Mouse (Mus musculus) limb, embryonic 12.5 days (tissue): ENCODE measurements around the gene Cdh4. TPM values are rescaled to one million over a fixed set of nuclear protein-coding genes. Genes with fewer than 3 reads are reported as not detected.

Experiments
- ATAC-seq: fragments of 200-750 bp; cut with Nextera tagmentation; 2 replicates; pipeline ENCODE4 v1.8.0; 2017; ENCODE audit warnings: low read depth, moderate TSS enrichment; ENCODE audit not compliant: insufficient number of reproducible peaks, insufficient read depth, low FRiP score, low TSS enrichment
- H3K27ac ChIP-seq: fragments of 300-500 bp; sonication (generic); 2 replicates; pipeline ENCODE4 v1.5.1; 2016; ENCODE audit warnings: mild to moderate bottlenecking, moderate library complexity
- H3K27me3 ChIP-seq: fragments of 300-500 bp; sonication (generic); 2 replicates; pipeline ENCODE4 v1.6.1; 2016; ENCODE audit warnings: mild to moderate bottlenecking, moderate library complexity
- H3K36me3 ChIP-seq: fragments of 300-500 bp; sonication (generic); 2 replicates; pipeline ENCODE4 v1.6.1; 2016; ENCODE audit warnings: mild to moderate bottlenecking, moderate library complexity
- H3K4me1 ChIP-seq: fragments of 300-500 bp; sonication (generic); replicated peaks from 2 replicates; pipeline ENCODE4 v1.6.1; 2016
- H3K4me2 ChIP-seq: fragments of 300-500 bp; sonication (generic); 2 replicates; pipeline ENCODE4 v1.6.1; 2016; ENCODE audit warnings: mild to moderate bottlenecking, moderate library complexity
- H3K4me3 ChIP-seq: fragments of 300-500 bp; sonication (generic); replicated peaks from 2 replicates; pipeline ENCODE4 v1.5.1; 2016; ENCODE audit warnings: mild to moderate bottlenecking
- H3K9ac ChIP-seq: fragments of 300-500 bp; sonication (generic); replicated peaks from 2 replicates; pipeline ENCODE4 v1.6.1; 2016; ENCODE audit warnings: mild to moderate bottlenecking, moderate library complexity
- H3K9me3 ChIP-seq: fragments of 300-500 bp; sonication (generic); 2 replicates; pipeline ENCODE4 v1.6.1; 2016; ENCODE audit warnings: mild to moderate bottlenecking, moderate library complexity
- WGBS: fragments of 180-500 bp; shearing (Covaris S2); methylation state at CpG from one replicate; pipeline ENCODE4 v1.1.7; 2016; 5-methylcytosine and 5-hydroxymethylcytosine counted together
- polyA plus RNA-seq: library from polyadenylated mRNA; unstranded; fragments of >200 nt; fragmentation: Nextera tagmentation; extraction: Ambion mirVana; gene quantifications from 2 replicates; pipeline ENCODE4 v1.2.1, GENCODE M21; 2016

Gene Cdh4
- polyA plus RNA-seq, 1 experiment from 2014 or later, result 9.3 TPM

DNA sequence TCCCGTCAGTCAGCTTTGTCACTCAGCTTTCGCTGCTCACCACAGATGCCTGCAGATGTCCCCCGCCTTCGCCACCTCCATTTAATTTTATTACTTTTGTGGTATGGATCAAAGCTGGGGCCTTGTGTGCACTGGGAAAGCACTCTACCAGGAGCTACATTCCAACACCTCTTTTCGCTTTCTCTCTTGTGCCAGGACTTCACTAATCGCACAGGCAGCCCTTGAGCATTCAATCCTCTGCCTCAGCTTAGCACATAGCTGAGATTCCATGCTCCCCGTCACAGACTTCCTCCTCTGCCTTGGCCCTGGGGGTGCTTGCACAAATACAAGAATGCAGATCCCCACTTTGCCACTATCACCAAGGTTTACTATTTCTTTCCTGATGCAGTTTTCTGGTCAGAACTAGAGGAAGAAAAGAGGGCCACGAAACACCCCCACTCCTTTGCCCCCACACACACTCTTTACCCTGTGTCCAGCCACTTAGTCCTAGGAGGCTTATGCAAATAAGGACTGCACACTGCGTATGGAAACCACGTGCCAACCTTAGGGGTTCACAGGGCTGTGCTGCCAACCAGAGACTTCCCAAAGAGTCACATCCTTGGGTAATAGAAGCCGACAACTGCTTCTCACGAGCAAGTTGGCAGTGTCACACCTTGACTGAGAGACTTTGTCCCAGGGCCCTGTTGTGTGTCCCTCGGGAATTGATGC lies 350.3 kb downstream of the Cdh4 start:
- Histone ChIP-seq H3K36me3 (no peaks in the 10 kb centered on the region), H3K4me1 (peaks cover 26% of the 10 kb centered on the region), H3K4me3 (no peak overlapping the region), H3K27me3 (peaks cover 8% of the 10 kb centered on the region), H3K9ac (no peak overlapping the region), H3K4me2 (no peak overlapping the region), H3K27ac (peak overlapping the region; percentile 19; the same call in 1 of the 2 replicates), H3K9me3 (no peaks in the 10 kb centered on the region)
- WGBS, result 31% methylated on average over 13 of the region's 13 CpGs
- ATAC-seq, result no peak; the same call in 1 of the 2 replicates

DNA sequence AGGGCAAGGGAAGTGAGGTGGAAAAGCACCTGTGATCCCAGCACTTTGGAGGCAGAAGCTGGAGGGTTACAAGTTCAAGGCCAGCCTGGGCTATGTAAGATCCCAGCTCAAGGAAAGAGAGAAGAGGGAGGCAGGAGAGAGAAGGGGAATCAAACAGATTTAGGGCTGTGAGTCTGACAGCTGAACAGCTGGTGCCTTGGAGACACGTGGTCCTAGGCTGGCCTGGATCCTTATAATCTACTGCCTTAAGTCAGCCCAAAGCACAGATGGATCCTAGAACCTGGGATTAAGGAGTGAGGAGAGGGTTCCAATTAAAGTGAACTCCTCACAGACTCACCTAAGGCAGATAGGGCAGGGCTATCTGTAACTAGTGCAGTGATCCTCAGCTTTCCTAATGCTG lies 352.1 kb downstream of the Cdh4 start:
- H3K4me3 ChIP-seq, result no peak overlapping the region
- H3K4me2 ChIP-seq, result no peak overlapping the region
- H3K27ac ChIP-seq, result no peak overlapping the region
- H3K4me1 ChIP-seq, result peaks cover 40% of the 10 kb centered on the region
- no peak for ATAC-seq
- 34% methylated on average over 1 of the region's 1 CpGs for WGBS
- H3K9ac ChIP-seq, result no peak overlapping the region
- no peaks in the 10 kb centered on the region for H3K9me3 ChIP-seq
- peaks cover 8% of the 10 kb centered on the region for H3K27me3 ChIP-seq
- H3K36me3 ChIP-seq, result no peaks in the 10 kb centered on the region

DNA sequence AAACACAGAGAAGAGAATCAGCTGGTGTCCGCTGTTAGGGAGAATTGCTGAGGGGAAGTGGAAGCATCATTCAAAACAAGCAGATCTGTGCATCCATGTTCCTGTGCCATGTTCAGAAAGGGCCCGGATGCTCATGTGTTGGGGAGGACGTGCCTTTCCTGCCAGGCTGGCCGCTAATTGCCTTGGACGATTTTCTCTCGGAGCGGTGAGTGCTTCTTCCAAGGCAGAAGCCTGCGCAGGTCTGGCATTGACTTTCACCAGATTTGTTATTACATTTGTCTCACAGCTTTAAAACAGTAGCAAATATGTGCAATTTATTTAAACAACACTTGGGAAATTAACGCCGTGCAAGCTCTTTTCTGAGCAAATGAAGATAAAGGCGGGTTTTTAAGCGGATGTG lies 353.2 kb downstream of the Cdh4 start:
- no peak for ATAC-seq
- Histone ChIP-seq H3K4me2 (no peak overlapping the region), H3K9ac (no peak overlapping the region), H3K9me3 (no peaks in the 10 kb centered on the region), H3K27ac (no peak overlapping the region), H3K4me3 (no peak overlapping the region), H3K4me1 (peaks cover 51% of the 10 kb centered on the region), H3K27me3 (peaks cover 8% of the 10 kb centered on the region), H3K36me3 (no peaks in the 10 kb centered on the region)
- WGBS, result 82% methylated on average over 12 of the region's 12 CpGs

DNA sequence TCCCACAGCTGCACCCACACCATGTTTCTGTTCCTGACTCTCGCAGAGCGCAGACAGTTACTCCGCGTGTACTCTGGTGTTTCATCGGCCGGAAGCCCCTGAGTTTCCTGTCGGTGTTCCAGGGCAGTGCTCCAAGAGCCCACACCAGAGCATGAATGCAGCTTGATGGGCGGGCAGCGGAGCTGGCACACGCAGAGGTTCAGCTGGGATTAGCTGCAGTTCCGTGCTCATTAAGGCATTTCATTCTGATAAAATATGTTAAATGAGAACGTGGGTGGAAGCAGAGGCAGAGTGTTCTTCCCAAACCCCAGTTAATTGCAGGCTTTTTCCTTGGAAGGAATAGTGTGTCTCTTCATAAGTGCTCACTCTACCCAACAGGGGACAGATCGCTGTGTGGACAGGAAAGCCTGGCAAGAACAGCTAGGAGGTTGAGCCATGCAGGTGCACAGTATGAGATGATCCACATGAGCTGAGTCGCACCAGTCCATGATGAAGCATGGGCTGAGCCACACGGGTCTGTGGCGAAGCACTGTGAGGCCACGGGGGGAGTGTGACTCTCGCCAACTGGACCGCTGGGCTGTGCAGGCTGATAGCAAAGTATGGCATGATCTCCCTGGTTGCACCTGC lies 357.8 kb downstream of the Cdh4 start:
- H3K36me3 ChIP-seq, result no peaks in the 10 kb centered on the region
- no peaks in the 10 kb centered on the region for H3K9me3 ChIP-seq
- peaks cover 3% of the 10 kb centered on the region; the same call in 1 of the 2 replicates for H3K27me3 ChIP-seq
- no peak for ATAC-seq
- H3K9ac ChIP-seq, result no peak overlapping the region
- H3K4me3 ChIP-seq, result no peak overlapping the region
- WGBS, result 86% methylated on average over 19 of the region's 19 CpGs
- H3K27ac ChIP-seq, result no peak overlapping the region
- no peak overlapping the region for H3K4me2 ChIP-seq
- peaks cover 44% of the 10 kb centered on the region for H3K4me1 ChIP-seq

DNA sequence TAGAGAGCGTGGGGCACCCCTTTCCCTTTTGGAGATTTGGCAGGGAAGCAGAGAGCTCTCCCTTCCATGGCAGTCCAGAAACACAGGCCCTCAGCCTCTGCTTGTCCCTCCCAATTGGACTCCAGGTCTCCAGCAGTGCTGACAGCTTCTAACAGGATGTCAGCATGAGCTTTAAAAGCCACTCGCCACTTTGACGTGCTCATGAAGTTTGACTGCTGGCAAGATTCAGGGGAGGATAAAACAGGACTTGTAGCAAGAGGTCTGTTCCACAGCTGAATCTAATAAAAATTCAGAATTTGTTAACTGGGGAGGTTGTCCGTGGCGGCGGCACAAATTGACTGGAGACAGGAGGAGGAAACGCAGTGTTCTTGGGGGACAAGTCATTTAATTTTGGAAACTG lies 358.8 kb downstream of the Cdh4 start:
- peak overlapping the region; percentile 66 for H3K27ac ChIP-seq
- ATAC-seq, result no peak
- 23% methylated on average over 7 of the region's 7 CpGs for WGBS

DNA sequence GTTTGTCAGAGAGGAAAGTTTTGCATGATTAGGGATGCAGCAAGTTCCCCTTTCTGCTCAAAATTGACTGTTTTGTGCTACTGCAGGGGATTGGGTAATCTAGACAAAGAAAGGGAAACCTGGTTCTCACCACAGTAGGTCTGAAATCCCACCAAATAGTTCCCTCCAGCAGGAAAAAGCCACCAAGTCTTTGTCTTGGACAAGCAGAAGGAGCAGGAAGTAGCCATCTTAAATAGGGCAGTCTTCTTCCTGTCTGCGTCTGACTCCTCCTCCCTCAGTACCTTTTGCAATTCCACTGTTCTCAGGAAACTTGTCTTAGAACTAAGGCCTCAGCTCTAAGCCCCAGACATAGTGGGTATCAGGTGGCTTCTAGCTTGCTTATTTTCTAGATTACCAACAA lies 360.2 kb downstream of the Cdh4 start:
- Histone ChIP-seq H3K9ac (no peak overlapping the region), H3K36me3 (no peaks in the 10 kb centered on the region), H3K9me3 (no peaks in the 10 kb centered on the region), H3K4me2 (no peak overlapping the region), H3K4me3 (no peak overlapping the region), H3K4me1 (peaks cover 44% of the 10 kb centered on the region), H3K27ac (no peak overlapping the region), H3K27me3 (no peaks in the 10 kb centered on the region)
- ATAC-seq, result no peak
- WGBS, result 85% methylated on average over 1 of the region's 1 CpGs

More for the DNA sequence above, 358.8 kb downstream of the Cdh4 start:
- H3K4me2 ChIP-seq, result no peak overlapping the region
- H3K4me1 ChIP-seq, result peaks cover 44% of the 10 kb centered on the region
- no peak overlapping the region for H3K4me3 ChIP-seq
- H3K9me3 ChIP-seq, result no peaks in the 10 kb centered on the region
- H3K9ac ChIP-seq, result no peak overlapping the region
- H3K36me3 ChIP-seq, result no peaks in the 10 kb centered on the region
- no peaks in the 10 kb centered on the region for H3K27me3 ChIP-seq

DNA sequence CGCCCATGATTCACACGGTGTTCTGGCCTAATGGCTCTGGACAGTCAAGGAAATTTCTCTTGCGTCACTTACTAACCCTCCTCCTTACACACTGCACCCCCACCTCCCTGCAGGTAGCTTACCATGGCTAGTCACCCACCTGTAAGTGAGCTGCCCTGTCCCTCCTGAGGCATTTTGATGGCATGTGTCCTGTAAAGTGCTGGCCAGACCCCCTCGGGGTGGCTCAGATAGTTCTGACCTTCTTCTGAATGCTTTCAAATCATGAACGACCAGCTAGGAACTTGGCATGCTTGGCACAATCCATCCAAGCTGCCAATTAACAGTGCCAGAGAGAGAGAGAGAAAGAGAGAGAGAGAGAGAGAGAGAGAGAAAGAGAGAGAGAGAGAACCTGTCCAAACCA lies 368.9 kb downstream of the Cdh4 start:
- WGBS, result 80% methylated on average over 5 of the region's 5 CpGs
- no peak for ATAC-seq
- no peak overlapping the region for H3K9ac ChIP-seq
- peaks cover 7% of the 10 kb centered on the region; the same call in 1 of the 2 replicates for H3K4me1 ChIP-seq
- H3K4me3 ChIP-seq, result no peak overlapping the region
- no peak overlapping the region for H3K27ac ChIP-seq
- H3K27me3 ChIP-seq, result no peaks in the 10 kb centered on the region
- H3K9me3 ChIP-seq, result no peaks in the 10 kb centered on the region
- no peak overlapping the region for H3K4me2 ChIP-seq
- H3K36me3 ChIP-seq, result no peaks in the 10 kb centered on the region

DNA sequence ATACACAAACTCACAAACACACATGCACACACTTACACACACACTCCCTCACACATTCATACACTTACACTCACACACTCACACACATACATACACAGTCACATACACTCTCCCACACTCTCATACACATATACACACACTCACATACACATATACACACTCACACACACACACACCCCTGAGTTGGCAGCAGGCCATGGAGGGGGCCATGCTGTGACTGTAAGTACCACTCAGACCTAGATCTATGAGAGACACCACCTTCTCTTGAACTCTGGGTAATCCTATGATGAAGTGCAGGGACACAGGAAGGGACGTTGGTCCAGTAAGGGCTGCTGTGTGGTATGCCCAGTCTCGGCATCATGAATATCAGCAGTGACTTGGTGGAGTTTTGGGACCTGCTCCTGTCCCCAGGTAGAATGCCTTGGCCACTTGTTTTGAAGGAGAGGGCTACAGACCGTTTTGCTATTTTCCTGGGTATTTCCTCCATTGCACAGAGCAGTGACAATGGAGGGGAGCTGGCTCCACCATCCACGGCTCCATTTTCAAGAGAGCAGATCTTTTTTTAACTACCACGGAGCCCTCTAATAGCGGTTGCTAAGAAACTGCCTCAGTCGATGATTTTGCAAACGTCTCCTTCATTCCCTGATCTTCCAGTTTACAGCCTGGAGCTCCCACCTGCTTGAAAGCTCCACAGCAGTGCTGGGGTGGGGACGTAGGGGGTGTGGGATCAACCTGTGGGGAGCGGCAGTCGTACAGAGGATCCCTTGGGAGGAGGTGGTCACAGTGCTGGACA lies 371.0 kb downstream of the Cdh4 start:
- Histone ChIP-seq H3K36me3 (no peaks in the 10 kb centered on the region), H3K9ac (no peak overlapping the region), H3K4me1 (peaks cover 7% of the 10 kb centered on the region; the same call in 1 of the 2 replicates), H3K4me3 (no peak overlapping the region), H3K4me2 (no peak overlapping the region), H3K9me3 (no peaks in the 10 kb centered on the region), H3K27ac (no peak overlapping the region), H3K27me3 (no peaks in the 10 kb centered on the region)
- no peak for ATAC-seq
- 64% methylated on average over 11 of the region's 11 CpGs for WGBS

DNA sequence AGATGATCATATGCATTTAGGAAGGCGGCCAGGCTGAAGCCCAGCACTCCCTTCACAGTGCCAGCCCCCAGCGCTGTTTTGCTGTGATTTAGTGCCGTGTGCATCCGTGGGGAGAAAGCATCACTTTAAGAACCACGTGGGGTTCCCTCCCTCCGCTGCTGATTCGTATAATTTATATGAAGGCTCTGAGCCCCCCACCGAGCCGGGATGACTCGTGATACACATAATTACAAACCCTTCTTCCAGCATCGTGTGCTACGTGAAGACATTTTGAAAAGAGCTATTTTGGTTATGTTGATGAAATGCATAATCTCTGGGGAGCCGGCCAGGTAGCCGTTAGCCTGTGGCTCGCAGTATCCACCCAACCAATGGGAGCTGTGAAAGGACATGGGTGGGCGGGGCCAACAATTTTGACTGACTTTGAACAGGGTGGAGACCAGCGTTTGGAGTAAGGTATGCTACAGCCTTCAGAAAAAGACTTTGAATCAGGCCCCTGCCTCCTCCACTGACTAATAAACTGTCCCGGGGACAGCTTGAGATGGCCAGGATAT lies 382.6 kb downstream of the Cdh4 start:
- WGBS, result 36% methylated on average over 18 of the region's 18 CpGs
- no peaks in the 10 kb centered on the region for H3K36me3 ChIP-seq
- no peak overlapping the region for H3K4me3 ChIP-seq
- H3K4me1 ChIP-seq, result peaks cover 24% of the 10 kb centered on the region
- no peaks in the 10 kb centered on the region for H3K9me3 ChIP-seq
- H3K4me2 ChIP-seq, result peak overlapping the region; percentile 24; the same call in 1 of the 2 replicates
- no peak overlapping the region for H3K9ac ChIP-seq
- H3K27me3 ChIP-seq, result 0 out of 2 replicates have a peak, but pooled peaks cover 6% of the 10 kb centered on the region
- no peak for ATAC-seq
- no peak overlapping the region for H3K27ac ChIP-seq

DNA sequence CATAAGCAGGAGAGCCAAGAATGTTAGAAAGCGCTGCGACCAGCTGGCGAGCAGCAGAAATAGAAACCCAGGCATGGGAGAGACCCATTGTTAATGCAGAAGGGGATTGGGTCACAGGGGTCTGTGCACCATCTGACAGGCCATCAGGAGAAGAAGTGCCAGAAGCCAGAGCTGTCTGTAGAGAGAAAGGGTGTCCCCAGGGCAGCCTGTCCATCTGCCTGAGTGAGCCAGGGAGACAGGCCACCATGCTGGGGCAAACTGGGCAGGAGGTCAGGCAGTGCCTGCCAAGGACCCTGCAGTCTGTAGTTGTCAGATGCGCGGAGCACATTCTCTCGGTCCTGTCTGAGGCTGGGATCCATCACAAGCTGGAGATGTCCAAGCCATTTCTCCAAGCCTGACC lies 386.7 kb downstream of the Cdh4 start:
- no peak overlapping the region for H3K27ac ChIP-seq
- H3K9me3 ChIP-seq, result no peaks in the 10 kb centered on the region
- H3K4me3 ChIP-seq, result no peak overlapping the region
- H3K27me3 ChIP-seq, result 0 out of 2 replicates have a peak, but pooled peaks cover under 1% of the 10 kb centered on the region
- H3K4me2 ChIP-seq, result no peak overlapping the region
- no peaks in the 10 kb centered on the region for H3K36me3 ChIP-seq
- H3K9ac ChIP-seq, result no peak overlapping the region
- no peak for ATAC-seq
- H3K4me1 ChIP-seq, result peaks cover 14% of the 10 kb centered on the region
- WGBS, result 83% methylated on average over 6 of the region's 6 CpGs

DNA sequence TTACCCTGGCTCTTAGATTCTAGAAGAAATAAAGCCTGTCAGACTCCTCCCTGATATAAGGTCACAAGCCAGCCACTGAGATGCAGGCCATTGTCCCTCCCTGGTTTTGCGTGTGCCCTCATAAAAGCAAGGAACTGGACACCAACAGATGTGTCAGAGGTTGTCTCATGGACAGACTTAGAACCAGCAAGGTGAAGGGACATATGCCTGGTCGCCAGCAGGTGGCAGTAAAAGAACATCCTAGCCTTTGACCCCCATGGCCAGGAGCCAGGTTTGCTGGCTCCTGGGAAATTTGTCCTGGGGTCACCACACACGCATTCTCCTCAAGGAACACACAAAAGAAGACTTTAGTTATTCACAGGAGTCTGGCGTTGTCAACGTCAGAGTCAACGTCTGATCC lies 387.7 kb downstream of the Cdh4 start:
- no peak overlapping the region for H3K4me3 ChIP-seq
- H3K4me1 ChIP-seq, result peaks cover 19% of the 10 kb centered on the region
- no peak overlapping the region for H3K27ac ChIP-seq
- no peak overlapping the region for H3K9ac ChIP-seq
- 29% methylated on average over 6 of the region's 6 CpGs for WGBS
- H3K36me3 ChIP-seq, result no peaks in the 10 kb centered on the region
- no peaks in the 10 kb centered on the region for H3K9me3 ChIP-seq
- H3K27me3 ChIP-seq, result no peaks in the 10 kb centered on the region
- H3K4me2 ChIP-seq, result no peak overlapping the region
- no peak for ATAC-seq
